Mouse (Mus musculus) retina, postnatal 7 days (tissue): ENCODE measurements around the gene Dennd1c.
A peak's percentile ranks its signal among the peaks of the same experiment; 100 is the strongest.
"Not testable (repeated sequence)": the region's sequence is repeated elsewhere in the genome, so short reads cannot be mapped to it uniquely, and the experiment has no call there.

Source experiments
- DNase-seq: peaks from one replicate; pipeline ENCODE4 v3.0.0-alpha.2; 2012; ENCODE audit warnings: low read depth, low spot score

Dennd1c gene

GRCm38 (mm10) chr17:57095855-57096622, 17.7 kb upstream of the Dennd1c start:
- DNase-seq, result no peak

- no peak for DNase-seq
Measured at GRCm38 (mm10) chr17:57094222-57094621, 15.9 kb upstream of the Dennd1c start.

DNA sequence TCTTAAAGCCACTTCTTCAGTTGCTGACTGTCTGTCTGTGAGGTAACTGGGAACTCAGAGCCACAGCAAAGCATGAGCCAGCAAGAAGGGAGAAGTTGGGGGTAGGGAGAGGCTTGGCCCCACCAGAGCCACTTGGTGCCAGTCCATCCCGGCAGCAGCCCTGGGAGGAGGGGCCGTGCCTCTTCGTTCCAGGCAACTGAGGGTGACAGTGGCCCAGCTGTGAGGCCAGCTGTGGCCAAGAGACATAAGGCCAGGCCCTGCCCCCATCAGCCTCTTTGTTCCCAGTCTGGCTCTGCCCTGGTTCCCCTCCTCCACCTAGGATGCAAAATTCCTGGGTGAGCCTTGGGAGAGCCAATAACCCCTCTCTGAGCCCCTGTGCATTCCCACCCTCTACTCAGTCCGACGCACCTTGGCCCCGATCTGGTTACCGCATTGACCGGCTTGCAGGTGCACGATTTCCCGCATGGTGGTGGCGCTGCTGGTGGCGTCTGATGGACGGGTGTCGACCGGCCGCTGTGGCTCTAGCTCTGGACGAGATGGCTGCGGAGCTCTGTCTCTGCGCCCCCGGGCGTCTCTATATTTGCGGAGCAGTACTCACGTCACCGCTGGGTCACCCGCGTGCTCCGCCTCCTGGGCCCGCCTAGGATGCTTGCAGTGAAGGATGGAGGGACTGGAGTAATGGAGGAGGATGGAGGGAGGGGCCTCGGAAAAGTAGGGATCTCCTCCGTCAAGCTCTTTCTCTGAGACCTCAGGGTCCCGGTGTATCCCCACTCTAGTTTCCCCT, 8.9 kb upstream of the Dennd1c start, which contains the start of gene Tubb4a:
Gene Tubb4a (minus strand): TSS at position 734 of the 784 bp plus-strand sequence.
- no peak for DNase-seq

GRCm38 (mm10) chr17:57085970-57086757, 7.8 kb upstream of the Dennd1c start:
- no peak for DNase-seq

GRCm38 (mm10) chr17:57082481-57082880, 4.2 kb upstream of the Dennd1c start:
- DNase-seq, result no peak

DNA sequence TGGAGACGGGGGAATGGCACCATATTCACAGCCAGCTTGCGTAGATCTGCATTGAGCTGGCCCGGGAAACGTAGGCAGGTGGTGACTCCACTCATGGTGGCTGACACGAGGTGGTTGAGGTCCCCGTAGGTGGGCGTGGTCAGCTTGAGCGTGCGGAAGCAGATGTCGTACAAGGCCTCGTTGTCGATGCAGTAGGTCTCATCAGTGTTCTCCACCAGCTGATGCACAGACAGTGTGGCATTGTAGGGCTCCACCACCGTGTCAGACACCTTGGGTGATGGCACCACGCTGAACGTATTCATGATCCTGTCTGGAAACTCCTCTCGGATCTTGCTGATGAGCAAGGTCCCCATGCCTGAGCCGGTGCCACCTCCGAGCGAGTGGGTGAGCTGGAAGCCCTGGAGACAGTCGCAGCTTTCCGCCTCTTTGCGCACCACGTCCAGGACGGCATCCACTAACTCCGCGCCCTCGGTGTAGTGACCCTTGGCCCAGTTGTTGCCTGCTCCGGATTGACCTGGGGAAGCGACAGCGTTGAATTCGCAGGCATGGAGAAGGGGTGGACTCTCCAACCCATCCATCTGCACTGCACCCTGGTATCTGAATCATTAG, 3.0 kb upstream of the Dennd1c start:
- DNase-seq, result no peak

DNA sequence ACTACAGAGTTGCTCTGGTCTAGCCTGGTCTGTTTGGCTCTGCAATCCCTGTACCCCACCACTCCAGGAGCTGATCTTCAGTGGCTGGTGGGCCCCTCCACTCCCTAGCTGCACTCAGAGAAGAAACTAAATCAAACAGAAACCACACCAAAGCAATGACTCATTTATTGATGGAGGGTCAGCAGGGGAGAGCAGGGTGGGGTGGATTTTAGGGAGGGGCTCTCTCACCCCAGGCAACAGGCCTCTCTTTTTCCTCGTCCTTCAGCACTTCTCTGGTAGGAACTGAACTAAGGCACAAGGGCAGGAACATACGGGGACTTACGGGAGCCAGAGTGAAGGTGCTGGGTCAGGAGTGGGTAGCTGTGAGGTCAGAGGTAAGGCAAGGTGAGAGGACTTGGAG, 1.6 kb upstream of the Dennd1c start:
- no peak for DNase-seq

- no peak for DNase-seq
Measured at GRCm38 (mm10) chr17:57076916-57077315, 1.4 kb downstream of the Dennd1c start.

DNA sequence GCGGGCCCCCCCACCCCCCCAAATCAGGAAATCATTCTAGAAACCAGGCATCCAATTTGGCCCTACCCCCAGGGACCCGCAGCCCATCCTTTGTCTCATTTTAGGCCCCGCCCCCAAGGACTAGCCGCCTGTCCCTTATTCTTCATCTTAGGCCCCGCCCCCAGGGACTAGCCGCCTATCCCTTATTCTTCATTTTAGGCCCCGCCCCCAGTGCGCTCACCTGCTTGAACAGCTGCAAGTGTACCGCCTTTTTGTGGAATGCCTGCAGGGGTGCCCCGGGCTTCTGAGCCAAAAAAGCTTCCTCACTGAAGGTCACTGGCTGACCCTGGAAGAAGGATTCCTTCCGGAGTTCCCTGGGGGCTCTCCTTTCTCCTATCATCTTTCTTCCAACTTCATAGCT, 7.6 kb downstream of the Dennd1c start:
- no peak for DNase-seq

- no peak for DNase-seq
Measured at GRCm38 (mm10) chr17:57070272-57070671, 8.0 kb downstream of the Dennd1c start.

DNA sequence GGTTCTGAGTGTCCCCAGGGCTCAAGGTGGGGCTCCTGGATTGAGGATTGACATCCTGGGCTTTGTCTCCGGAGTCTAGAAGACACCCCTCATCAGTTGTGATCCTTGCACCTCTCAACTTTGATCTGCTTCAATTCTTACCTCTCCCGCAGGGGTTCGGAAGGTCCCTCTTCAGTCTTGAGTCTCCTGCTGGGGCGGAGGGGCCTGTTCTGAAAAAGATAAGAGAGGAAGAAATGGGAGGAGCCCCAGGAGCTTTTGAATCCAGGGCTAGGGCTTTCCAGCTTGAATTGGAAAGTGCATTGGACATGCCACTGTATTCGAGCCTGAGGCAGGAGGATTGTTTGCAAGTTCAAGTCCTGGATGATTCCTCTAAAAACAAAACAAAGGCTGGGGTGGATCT, 11.4 kb downstream of the Dennd1c start:
- DNase-seq, result no peak

DNA sequence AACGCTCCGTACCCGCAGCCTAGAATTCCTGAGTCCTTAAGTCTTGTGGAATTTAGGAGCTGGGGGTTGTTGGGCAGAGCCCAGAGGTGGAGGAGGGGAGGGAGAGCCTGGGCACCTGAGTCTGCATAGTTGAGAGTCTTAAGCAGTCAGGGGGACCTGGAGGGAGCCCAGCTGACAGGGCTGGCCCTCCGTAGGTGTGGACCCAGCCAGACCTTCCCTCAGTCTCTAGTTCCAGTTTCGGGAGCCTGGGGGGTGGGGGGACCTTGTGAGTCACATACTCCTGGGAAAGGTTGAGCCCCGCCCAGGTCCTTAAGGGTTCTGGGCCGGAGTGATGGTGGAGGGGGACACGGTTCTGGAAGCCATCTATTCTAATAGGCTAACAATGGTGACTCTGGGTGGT, 15.3 kb downstream of the Dennd1c start:
- no peak for DNase-seq

GRCm38 (mm10) chr17:57062548-57062947, 15.8 kb downstream of the Dennd1c start:
- DNase-seq, result no peak

DNA sequence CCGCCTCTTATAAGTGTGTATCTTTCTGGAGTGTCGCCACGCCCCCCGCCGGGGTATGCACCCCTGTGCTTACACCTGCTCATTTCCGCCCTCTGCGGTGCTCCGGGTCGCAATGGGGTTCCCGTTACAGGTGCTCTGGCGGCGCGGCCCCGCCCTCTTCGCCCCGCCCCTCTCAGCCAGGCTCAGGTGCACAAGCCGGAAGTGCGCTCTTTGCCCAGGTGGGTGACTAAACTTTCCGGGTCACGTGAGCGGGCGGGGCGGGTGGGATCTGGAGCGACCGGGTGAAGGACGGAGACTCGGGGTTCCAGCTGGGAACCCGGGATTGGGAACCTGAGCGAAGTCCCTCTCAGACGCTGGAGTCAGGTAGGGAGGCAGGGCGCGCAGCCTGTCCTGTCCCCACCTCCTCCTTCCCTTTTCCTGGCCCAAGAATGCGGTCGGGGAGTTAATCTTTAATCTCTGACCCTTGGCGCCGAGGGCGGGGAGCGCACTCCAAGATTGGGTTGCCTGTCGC, 16.2 kb downstream of the Dennd1c start:
- no peak for DNase-seq

GRCm38 (mm10) chr17:57061069-57061468, 17.2 kb downstream of the Dennd1c start:
- no peak for DNase-seq

GRCm38 (mm10) chr17:57060231-57060801, 18.0 kb downstream of the Dennd1c start:
- DNase-seq, result peak; percentile 95

DNA sequence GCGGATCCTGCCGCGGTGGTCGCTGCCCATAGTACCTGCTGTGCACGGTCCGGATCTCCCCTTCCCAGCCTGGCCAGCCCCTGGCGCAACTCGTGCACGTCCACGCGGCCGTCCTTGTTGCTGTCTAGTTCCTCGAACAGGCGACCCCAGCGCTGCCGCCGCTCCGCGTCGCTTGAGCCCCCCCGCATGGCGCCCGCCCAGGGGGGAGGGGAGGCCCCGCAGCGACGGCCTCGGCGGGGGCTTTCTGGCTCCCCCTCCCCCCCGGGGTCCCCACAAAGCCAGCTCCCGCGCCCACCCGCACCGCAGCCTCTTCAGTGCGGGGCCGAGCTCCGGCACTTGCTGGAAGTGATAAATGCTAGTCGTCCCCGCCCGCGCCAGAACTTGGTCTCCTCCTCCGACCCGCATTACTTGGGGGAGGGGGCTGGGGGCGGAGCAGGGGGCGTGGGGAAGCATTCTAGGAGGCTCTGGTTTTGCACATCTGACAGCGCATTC, 18.8 kb downstream of the Dennd1c start, which contains the start of gene Slc25a23:
Gene Slc25a23 (minus strand): TSS at position 378 of the 492 bp plus-strand sequence.
- peak; percentile 71 for DNase-seq

GRCm38 (mm10) chr17:57058891-57059485, 19.3 kb downstream of the Dennd1c start, which contains the start of gene Crb3:
Gene Crb3 (plus strand): TSS chr17:57059105.
- DNase-seq, result no peak

- DNase-seq, result no peak
Measured at GRCm38 (mm10) chr17:57056246-57056645, 22.1 kb downstream of the Dennd1c start.

GRCm38 (mm10) chr17:57051679-57052078, 26.6 kb downstream of the Dennd1c start:
- not testable (repeated sequence) for DNase-seq
